Mouse (Mus musculus) heart, postnatal 0 days (tissue): ENCODE results near the gene Uevld. TPM values are rescaled to one million over a fixed set of nuclear protein-coding genes. Genes with fewer than 3 reads are reported as not detected.

Experiments
- ATAC-seq: fragments of 200-750 bp; cut with Nextera tagmentation; 2 replicates; pipeline ENCODE4 v1.8.0; 2017; ENCODE audit warnings: low read depth, moderate number of reproducible peaks, moderate library complexity; ENCODE audit not compliant: insufficient read depth
- DNase-seq: peaks from one replicate; pipeline ENCODE4 v3.0.0-alpha.2; 2016; ENCODE audit warnings: low spot score
- H3K27ac ChIP-seq: fragments of 300-500 bp; sonication (generic); 2 replicates; pipeline ENCODE4 v1.5.1; 2014; ENCODE audit warnings: low read depth, mild to moderate bottlenecking
- H3K27me3 ChIP-seq: fragments of 300-500 bp; sonication (generic); 2 replicates; pipeline ENCODE4 v1.6.1; 2014; ENCODE audit warnings: low read length, mixed read lengths; ENCODE audit not compliant: control insufficient read depth, insufficient read depth
- H3K36me3 ChIP-seq: fragments of 300-500 bp; sonication (generic); replicated peaks from 2 replicates; pipeline ENCODE4 v1.6.1; 2014; ENCODE audit warnings: low read length, mixed read lengths; ENCODE audit not compliant: control insufficient read depth, insufficient read depth
- H3K4me1 ChIP-seq: fragments of 300-500 bp; sonication (generic); 2 replicates; pipeline ENCODE4 v1.6.1; 2014; ENCODE audit warnings: antibody characterized with exemption; ENCODE audit not compliant: control insufficient read depth, insufficient read depth
- H3K4me2 ChIP-seq: fragments of 300-500 bp; sonication (generic); 2 replicates; pipeline ENCODE4 v1.6.1; 2014; ENCODE audit warnings: low read depth, mild to moderate bottlenecking, low read length, moderate library complexity
- H3K4me3 ChIP-seq: fragments of 300-500 bp; sonication (generic); 2 replicates; pipeline ENCODE4 v1.5.1; 2014; ENCODE audit warnings: low read depth, low read length
- H3K9ac ChIP-seq: fragments of 300-500 bp; sonication (generic); replicated peaks from 2 replicates; pipeline ENCODE4 v1.6.1; 2014; ENCODE audit warnings: low read depth, low read length, mixed read lengths
- H3K9me3 ChIP-seq: fragments of 300-500 bp; sonication (generic); replicated peaks from 2 replicates; pipeline ENCODE4 v1.6.1; 2016; ENCODE audit warnings: low read length; ENCODE audit not compliant: control insufficient read depth
- CTCF ChIP-seq: IDR thresholded peaks from 2 replicates; pipeline ENCODE4 v1.5.1; 2016; ENCODE audit warnings: antibody characterized with exemption, control low read depth, low read depth
- EP300 ChIP-seq: IDR thresholded peaks from 2 replicates; pipeline ENCODE4 v1.6.1; 2016; ENCODE audit warnings: antibody characterized with exemption, low read depth
- WGBS: fragments of 180-500 bp; shearing (Covaris S2); extraction: QIAGEN DNeasy Blood & Tissue Kit; methylation state at CpG from one replicate; pipeline ENCODE4 v1.1.7; 2014; 5-methylcytosine and 5-hydroxymethylcytosine counted together
- polyA plus RNA-seq: library from polyadenylated mRNA; unstranded; fragments of >200 nt; fragmentation: Nextera tagmentation; extraction: Ambion mirVana; gene quantifications from 2 replicates; pipeline ENCODE4 v1.2.1, GENCODE M21; 2015
- total RNA-seq: library from RNA; depleted of rRNA; stranded (reverse); fragments of >200 nt; gene quantifications from 2 replicates; pipeline ENCODE4 v1.2.3, GENCODE M21; 2014; ENCODE audit warnings: low replicate concordance

Uevld gene
- total and polyA plus RNA-seq, 2 experiments from 2014 or later, result 4.4 to 10.5 TPM

GRCm38 (mm10) chr7:46962806-46963618, 4.7 kb upstream of the Uevld start:
- Histone ChIP-seq H3K36me3 (no peaks in the 10 kb centered on the region), H3K4me3 (no peak overlapping the region), H3K27me3 (no peaks in the 10 kb centered on the region), H3K9me3 (no peaks in the 10 kb centered on the region), H3K9ac (peak overlapping the region; percentile 28), H3K4me1 (no peaks in the 10 kb centered on the region; the same call in 1 of the 2 replicates), H3K4me2 (peak overlapping the region; percentile 35), H3K27ac (peak overlapping the region; percentile 64)
- DNase-seq (peak; percentile 89), ATAC-seq (peak; percentile 76)
- 0% methylated on average over 9 of the region's 9 CpGs for WGBS
- TF ChIP-seq EP300 (no peak), CTCF (peak; percentile 89)

GRCm38 (mm10) chr7:46962132-46962531, 3.8 kb upstream of the Uevld start:
- TF ChIP-seq CTCF, result no peak
- TF ChIP-seq EP300, result no peak
- no peaks in the 10 kb centered on the region for H3K36me3 ChIP-seq
- no peak overlapping the region for H3K4me3 ChIP-seq
- no peak for DNase-seq
- H3K9me3 ChIP-seq, result no peaks in the 10 kb centered on the region
- H3K4me2 ChIP-seq, result no peak overlapping the region
- H3K27ac ChIP-seq, result peak overlapping the region; percentile 64; the same call in 1 of the 2 replicates
- H3K4me1 ChIP-seq, result no peaks in the 10 kb centered on the region; the same call in 1 of the 2 replicates
- no peak overlapping the region for H3K9ac ChIP-seq
- no peak for ATAC-seq
- H3K27me3 ChIP-seq, result no peaks in the 10 kb centered on the region

- 21% methylated on average over 3 of the region's 3 CpGs for WGBS
- no peak overlapping the region for H3K4me2 ChIP-seq
- no peaks in the 10 kb centered on the region; the same call in 1 of the 2 replicates for H3K4me1 ChIP-seq
- H3K27ac ChIP-seq, result 0 out of 2 replicates have a peak overlapping the region, but pooled peaks have one; percentile 18
- H3K9ac ChIP-seq, result no peak overlapping the region
- no peaks in the 10 kb centered on the region for H3K9me3 ChIP-seq
- ATAC-seq, result no peak
- H3K4me3 ChIP-seq, result no peak overlapping the region
- TF ChIP-seq CTCF (no peak), EP300 (no peak)
- no peaks in the 10 kb centered on the region for H3K27me3 ChIP-seq
- no peak for DNase-seq
- H3K36me3 ChIP-seq, result no peaks in the 10 kb centered on the region
Observed at GRCm38 (mm10) chr7:46960991-46961390, 2.7 kb upstream of the Uevld start.

GRCm38 (mm10) chr7:46958853-46959252, 526 bp upstream of the Uevld start:
- peak overlapping the region; percentile 71 for H3K4me3 ChIP-seq
- no peak overlapping the region for H3K9ac ChIP-seq
- H3K36me3 ChIP-seq, result peaks cover 16% of the 10 kb centered on the region
- H3K9me3 ChIP-seq, result no peaks in the 10 kb centered on the region
- H3K27me3 ChIP-seq, result no peaks in the 10 kb centered on the region
- DNase-seq (no peak), ATAC-seq (no peak)
- TF ChIP-seq CTCF (no peak), EP300 (no peak)
- no peaks in the 10 kb centered on the region; the same call in 1 of the 2 replicates for H3K4me1 ChIP-seq
- WGBS, result 16% methylated on average over 9 of the region's 9 CpGs
- no peak overlapping the region for H3K27ac ChIP-seq
- peak overlapping the region; percentile 80 for H3K4me2 ChIP-seq

GRCm38 (mm10) chr7:46935847-46936246, 22.5 kb downstream of the Uevld start:
- H3K4me3 ChIP-seq, result no peak overlapping the region
- H3K36me3 ChIP-seq, result peaks cover 67% of the 10 kb centered on the region
- no peak overlapping the region for H3K27ac ChIP-seq
- no peaks in the 10 kb centered on the region for H3K27me3 ChIP-seq
- no peak overlapping the region for H3K4me2 ChIP-seq
- DNase-seq, result peak; percentile 25
- peak; percentile 36; the same call in 1 of the 2 replicates for ATAC-seq
- H3K9ac ChIP-seq, result no peak overlapping the region
- TF ChIP-seq EP300, result no peak
- TF ChIP-seq CTCF, result peak; percentile 50
- H3K4me1 ChIP-seq, result no peaks in the 10 kb centered on the region
- WGBS, result 42% methylated on average over 4 of the region's 4 CpGs
- H3K9me3 ChIP-seq, result no peaks in the 10 kb centered on the region
